Mouse (Mus musculus) adrenal gland, adult 8-10 months (tissue): ENCODE data around the gene Kcnc1. TPM values are rescaled to one million over a fixed set of nuclear protein-coding genes. Genes with fewer than 3 reads are reported as not detected.

Experiments used
- DNase-seq: peaks from one replicate; pipeline ENCODE4 v3.0.0; 2022
- total RNA-seq, 4 experiments: library from RNA; stranded (reverse); gene quantifications; 2 replicates each; pipeline ENCODE4 v1.2.4; 2022

The Kcnc1 gene
- total RNA-seq, 4 experiments from 2014 or later = 0.70 to 0.87 (median 0.77) TPM

- DNase-seq = no peak
These were observed 1.4 kb upstream of the Kcnc1 start for GRCm38 (mm10) chr7:46394933-46395332.

GRCm38 (mm10) chr7:46395571-46395970, 726 bp upstream of the Kcnc1 start:
- no peak for DNase-seq

GRCm38 (mm10) chr7:46396928-46397731, 833 bp downstream of the Kcnc1 start:
- DNase-seq = no peak

- no peak for DNase-seq
These were observed 1.5 kb downstream of the Kcnc1 start for GRCm38 (mm10) chr7:46397732-46398333.

- DNase-seq = no peak
These were observed 2.3 kb downstream of the Kcnc1 start for GRCm38 (mm10) chr7:46398612-46399011.

- no peak for DNase-seq
These were observed 3.4 kb downstream of the Kcnc1 start for GRCm38 (mm10) chr7:46399676-46400075.

- DNase-seq = no peak
These were observed 4.0 kb downstream of the Kcnc1 start for GRCm38 (mm10) chr7:46400346-46400745.

- DNase-seq = no peak
These were observed 5.3 kb downstream of the Kcnc1 start for GRCm38 (mm10) chr7:46401371-46402180.

GRCm38 (mm10) chr7:46403616-46404485, 7.6 kb downstream of the Kcnc1 start:
- no peak for DNase-seq

GRCm38 (mm10) chr7:46404756-46405155, 8.5 kb downstream of the Kcnc1 start:
- no peak for DNase-seq

- DNase-seq = no peak
These were observed 12.3 kb downstream of the Kcnc1 start for GRCm38 (mm10) chr7:46408606-46409005.

GRCm38 (mm10) chr7:46409204-46409789, 13.0 kb downstream of the Kcnc1 start:
- DNase-seq = no peak

GRCm38 (mm10) chr7:46410727-46411126, 14.4 kb downstream of the Kcnc1 start:
- DNase-seq = no peak

- no peak for DNase-seq
These were observed 16.5 kb downstream of the Kcnc1 start for GRCm38 (mm10) chr7:46412823-46413222.

GRCm38 (mm10) chr7:46413959-46414725, 17.8 kb downstream of the Kcnc1 start:
- DNase-seq = no peak

- no peak for DNase-seq
These were observed 19.6 kb downstream of the Kcnc1 start for GRCm38 (mm10) chr7:46415818-46416425.

- DNase-seq = no peak
These were observed 21.2 kb downstream of the Kcnc1 start for GRCm38 (mm10) chr7:46417467-46417866.

- no peak for DNase-seq
These were observed 21.9 kb downstream of the Kcnc1 start for GRCm38 (mm10) chr7:46418102-46418622.

GRCm38 (mm10) chr7:46421535-46421934, 25.2 kb downstream of the Kcnc1 start:
- DNase-seq = no peak

GRCm38 (mm10) chr7:46422052-46422763, 25.9 kb downstream of the Kcnc1 start:
- DNase-seq = no peak
